ENCODE assay signal across 19 mouse cellular contexts in genomic region chr13:117984339-117984738, GRCm38 (mm10).
"Had no signal": no experiment of that assay in that cellular context is flagged by ENCODE, and none has a peak within 500 bp of the region (broad histone marks: within the 10 kb centered on the region; RNA-seq: fewer than 3 reads in every experiment).

No protein-coding gene starts in this region.

- H3K4me2 ChIP-seq: limb, embryonic 12.5 days; limb, embryonic 15.5 days; liver, embryonic 11.5 days; lung, embryonic 14.5 days; midbrain, embryonic 12.5 days; midbrain, embryonic 15.5 days; neural tube, embryonic 12.5 days; stomach, embryonic 15.5 days had no signal

- H3K9me3 ChIP-seq: limb, embryonic 12.5 days; limb, embryonic 15.5 days; midbrain, embryonic 12.5 days; midbrain, embryonic 15.5 days; neural tube, embryonic 12.5 days; stomach, embryonic 15.5 days had no signal

- H3K4me1 ChIP-seq: limb, embryonic 12.5 days; limb, embryonic 15.5 days; midbrain, embryonic 12.5 days; midbrain, embryonic 15.5 days; neural tube, embryonic 12.5 days; stomach, embryonic 15.5 days had no signal

- H3K27me3 ChIP-seq: limb, embryonic 12.5 days; limb, embryonic 15.5 days; midbrain, embryonic 12.5 days; midbrain, embryonic 15.5 days; neural tube, embryonic 12.5 days; stomach, embryonic 15.5 days had no signal

- H3K27ac ChIP-seq: limb, embryonic 12.5 days; limb, embryonic 15.5 days; liver, embryonic 14.5 days; macrophage; midbrain, embryonic 12.5 days; midbrain, embryonic 15.5 days; neural tube, embryonic 12.5 days; stomach, embryonic 15.5 days had no signal

- DNase-seq: kidney, adult 8-10 months; kidney, postnatal 14 days; kidney, postnatal 4 days; liver, postnatal 0 days; lung, embryonic 14.5 days; retina, postnatal 1 day; right cerebral cortex, postnatal 25 days; spleen, adult 18-20 months; thymus, postnatal 25 days had no signal

- ATAC-seq: liver, postnatal 0 days; lung, postnatal 0 days; midbrain, embryonic 15.5 days had no signal

- H3K9ac ChIP-seq: limb, embryonic 12.5 days; limb, embryonic 15.5 days; liver, embryonic 14.5 days; liver, postnatal 0 days; lung, embryonic 14.5 days; midbrain, embryonic 12.5 days; midbrain, embryonic 15.5 days; neural tube, embryonic 12.5 days; stomach, embryonic 15.5 days had no signal

- H3K4me3 ChIP-seq: limb, embryonic 12.5 days; limb, embryonic 15.5 days; midbrain, embryonic 12.5 days; midbrain, embryonic 15.5 days; neural tube, embryonic 12.5 days; stomach, embryonic 15.5 days had no signal

- H3K36me3 ChIP-seq: limb, embryonic 12.5 days; limb, embryonic 15.5 days; midbrain, embryonic 12.5 days; midbrain, embryonic 15.5 days; neural tube, embryonic 12.5 days; stomach, embryonic 15.5 days had no signal
